Mouse (Mus musculus): ENCODE data around the gene Fam131a. TPM values are rescaled to one million over a fixed set of nuclear protein-coding genes. Genes with fewer than 3 reads are reported as not detected.

The Fam131a gene
- polyA plus RNA-seq (2012; rRNA removed): 1.0 and 1.1 TPM in 2 replicates

DNA sequence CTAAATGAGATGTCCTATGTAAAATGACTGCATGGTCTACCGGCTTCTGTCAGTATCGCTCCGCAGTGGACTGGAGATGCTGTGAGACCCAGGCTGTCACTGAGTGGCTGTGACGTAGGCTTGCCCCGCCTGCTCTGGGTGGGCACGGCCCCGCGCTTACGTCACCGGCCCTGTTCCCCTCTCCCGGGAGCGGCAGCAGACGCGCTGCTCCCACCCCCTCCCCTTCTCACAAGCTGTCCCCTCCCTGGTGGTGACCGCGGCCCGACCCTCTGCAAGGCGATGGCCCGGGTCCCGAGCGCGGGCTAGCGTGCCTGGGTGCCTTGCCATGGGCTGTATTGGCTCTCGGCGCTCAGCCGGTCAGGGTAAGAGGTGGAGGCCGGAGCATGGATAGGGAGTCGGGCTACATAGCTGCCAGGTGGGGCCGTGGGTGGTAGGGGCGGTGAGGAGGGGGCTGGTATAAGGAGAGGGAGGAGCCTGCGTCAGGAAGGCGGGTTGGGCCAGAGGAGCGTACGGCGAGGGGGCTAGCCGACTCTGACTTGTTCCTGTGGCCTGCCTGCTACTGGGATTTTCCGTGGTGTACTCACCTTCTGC is at the start of gene Fam131a:
Gene Fam131a (plus strand): TSS at position 131 of the 591 bp plus-strand sequence.

DNA sequence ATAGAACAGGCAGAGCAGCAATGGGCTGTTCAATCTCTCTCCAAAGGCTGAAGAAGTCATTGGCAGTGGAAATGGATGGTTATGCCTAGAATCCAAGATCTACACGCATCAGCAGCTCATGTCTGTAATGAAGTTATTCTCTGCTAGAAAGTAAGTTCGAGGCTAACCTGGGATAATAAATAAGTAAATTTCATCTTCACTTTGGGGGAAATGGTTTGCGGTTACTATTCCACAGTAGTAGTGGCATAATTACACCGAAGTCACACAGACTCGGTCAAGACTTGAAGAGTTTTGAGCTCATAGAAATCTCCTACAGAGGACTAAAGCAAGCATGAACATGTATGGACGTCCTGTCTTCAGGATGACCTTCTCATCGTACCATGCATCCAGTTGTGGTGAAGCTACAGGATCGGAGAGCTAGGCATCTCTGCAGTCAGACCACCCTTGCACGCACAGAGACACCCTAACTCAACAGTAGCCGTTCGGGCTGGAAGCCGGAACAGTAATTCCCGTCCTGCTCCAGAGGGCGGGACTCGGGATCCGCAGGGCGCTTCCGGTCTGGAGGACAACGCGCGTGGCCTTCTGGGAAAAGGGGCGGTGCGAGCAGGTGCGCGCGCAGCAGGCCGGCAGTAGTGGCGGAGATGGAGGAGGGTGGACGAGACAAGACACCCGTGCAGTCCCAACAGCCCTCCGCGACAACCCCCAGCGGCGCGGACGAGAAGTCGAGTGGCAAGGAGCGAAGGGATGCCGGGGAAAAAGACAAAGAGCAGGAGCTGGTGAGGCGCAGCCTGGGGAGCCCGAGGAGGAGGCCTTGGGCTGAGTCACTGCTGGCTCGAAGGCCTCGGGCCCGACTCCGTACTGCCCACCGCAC is 41.7 kb upstream of the Fam131a start, which contains the start of gene Psmd2:
Gene Psmd2 (plus strand): TSS at position 577 of the 871 bp plus-strand sequence.

DNA sequence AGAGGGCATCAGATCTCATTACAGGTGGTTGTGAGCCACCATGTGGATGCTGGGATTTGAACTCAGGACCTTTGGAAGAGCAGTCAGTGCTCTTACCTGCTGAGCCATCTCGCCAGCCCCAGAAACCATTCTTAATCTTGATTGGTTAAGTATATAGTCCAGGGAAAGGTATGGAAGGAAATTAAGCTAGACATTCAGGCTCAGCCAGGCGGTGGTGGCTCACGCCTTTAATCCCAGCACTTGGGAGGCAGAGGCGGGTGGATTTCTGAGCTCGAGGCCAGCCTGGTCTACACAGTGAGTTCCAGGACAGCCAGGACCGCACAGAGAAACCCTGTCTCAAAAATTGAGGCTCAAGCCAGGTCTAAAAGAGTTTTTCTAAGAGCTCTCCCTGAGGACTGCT is 25.0 kb upstream of the Fam131a start, which contains the start of gene Eif4g1:
Gene Eif4g1 (plus strand): TSS at position 301 of the 400 bp plus-strand sequence.

DNA sequence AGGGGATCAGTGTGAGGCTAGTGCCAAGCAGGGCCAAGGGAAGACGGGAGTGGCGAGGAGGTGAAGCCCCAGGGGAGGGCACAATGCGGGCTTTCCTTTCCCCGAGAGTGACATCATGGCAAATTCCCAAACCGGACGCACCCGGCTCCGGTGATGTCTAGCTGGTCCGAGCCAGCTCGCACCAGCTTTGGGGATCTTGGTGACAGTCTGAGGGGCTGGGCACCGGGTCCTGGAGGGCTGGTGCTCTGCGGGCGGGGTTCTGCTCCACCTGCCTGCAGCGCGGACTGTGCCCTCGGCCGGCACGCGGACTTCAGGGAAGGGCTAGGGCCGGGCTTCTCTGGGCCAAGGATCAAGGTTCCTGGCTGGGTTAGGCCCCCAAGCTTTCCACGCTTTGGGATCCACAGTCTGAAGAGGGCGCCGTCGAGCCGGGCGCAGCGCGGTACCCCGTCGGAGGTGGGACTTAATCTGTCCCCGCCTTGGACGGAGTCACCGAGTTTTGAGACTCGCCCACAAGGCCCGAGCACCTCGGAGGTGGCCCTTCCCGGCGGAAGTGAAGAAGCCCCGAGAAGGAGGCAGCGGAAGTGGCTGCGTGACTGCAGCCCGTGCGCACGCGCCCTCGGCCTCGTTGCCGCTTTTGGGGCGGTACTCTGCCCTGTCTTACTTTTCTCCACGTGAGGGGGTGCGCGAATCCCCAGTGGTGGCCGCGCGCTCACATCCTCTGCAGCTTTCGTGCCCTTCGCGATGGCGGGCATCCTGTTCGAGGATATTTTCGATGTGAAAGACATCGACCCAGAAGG is 24.3 kb downstream of the Fam131a start, which contains the start of the genes Polr2h and Clcn2:
Gene Polr2h (plus strand): TSS at position 485 of the 797 bp plus-strand sequence.
Gene Clcn2 (minus strand): TSS at position 566 of the 797 bp plus-strand sequence.

DNA sequence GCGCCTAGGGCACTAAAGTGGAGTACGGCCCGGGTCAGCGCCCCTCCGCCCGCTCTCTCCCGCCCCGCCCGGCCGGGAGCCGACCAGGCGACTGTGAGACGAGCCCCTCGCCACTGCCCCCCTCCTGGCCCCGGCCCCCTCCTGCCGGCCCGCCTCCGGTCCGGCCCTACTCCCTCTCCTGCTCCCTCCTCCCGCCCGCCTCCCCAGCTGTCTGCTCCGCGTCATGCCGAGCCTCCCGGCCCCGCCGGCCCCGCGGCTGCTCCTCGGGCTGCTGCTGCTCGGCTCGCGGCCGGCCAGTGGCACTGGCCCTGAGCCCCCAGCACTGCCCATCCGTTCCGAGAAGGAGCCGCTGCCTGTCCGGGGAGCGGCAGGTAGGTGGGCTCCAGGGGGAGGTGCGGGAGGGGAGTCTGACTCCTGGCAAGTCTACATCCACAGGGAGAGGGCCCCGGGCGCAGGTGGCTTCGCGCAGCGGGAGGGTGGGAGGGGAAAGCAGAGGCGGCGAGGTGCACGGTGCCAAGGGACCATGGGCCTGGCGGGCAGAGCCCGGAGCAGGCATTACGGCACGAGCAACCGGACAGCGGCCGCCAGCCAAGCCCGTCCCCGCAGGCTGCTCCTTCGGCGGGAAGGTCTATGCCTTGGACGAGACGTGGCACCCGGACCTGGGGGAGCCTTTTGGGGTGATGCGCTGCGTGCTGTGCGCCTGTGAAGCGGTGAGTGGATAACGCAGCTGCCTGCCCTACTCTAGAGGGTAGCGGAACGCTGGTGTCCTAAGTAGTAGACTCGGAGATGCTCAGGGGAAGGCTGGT is 40.1 kb downstream of the Fam131a start, which contains the start of gene Chrd:
Gene Chrd (plus strand): TSS at position 203 of the 806 bp plus-strand sequence.

DNA sequence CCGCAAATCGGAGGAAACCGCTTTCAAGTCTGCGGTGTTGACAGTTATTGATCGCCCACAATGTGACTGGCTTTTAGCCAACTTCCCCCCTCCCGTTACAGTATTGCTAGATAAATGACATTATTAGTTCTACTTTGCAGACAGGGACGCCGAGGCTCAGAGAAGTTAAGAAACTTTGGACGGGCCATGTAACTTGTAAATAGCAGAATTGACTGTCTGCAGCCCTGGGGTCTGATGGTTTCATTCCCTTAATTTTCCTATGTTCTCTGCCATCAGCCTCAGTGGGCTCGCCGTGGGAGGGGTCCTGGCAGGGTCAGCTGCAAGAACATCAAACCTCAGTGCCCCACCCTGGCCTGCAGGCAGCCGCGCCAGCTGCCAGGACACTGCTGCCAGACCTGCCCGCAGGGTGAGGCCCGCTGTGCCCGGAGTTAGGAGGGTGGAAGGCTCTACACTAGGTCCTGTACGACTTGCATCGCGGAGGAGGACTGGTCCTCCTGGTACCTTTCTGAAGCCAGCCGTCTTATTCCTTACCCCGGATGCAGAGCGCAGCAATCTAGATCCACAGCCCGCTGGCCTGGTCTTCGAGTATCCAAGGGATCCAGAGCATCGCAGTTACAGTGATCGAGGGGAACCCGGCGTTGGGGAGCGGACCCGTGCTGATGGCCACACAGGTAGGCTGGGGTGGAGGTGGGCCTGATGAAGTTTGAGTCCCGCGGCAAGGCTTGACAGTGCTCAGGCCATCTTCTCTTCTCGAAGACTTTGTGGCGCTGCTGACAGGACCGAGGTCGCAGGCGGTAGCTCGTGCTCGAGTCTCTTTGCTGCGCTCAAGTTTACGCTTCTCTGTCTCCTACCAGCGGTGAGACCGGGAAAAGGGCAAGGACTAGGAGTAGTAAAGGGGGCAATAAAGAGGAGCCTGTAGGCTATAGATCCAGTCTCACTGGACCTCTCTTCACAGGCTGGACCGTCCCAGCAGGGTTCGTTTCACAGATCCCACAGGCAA is 41.0 kb downstream of the Fam131a start, which contains the start of gene Thpo:
Gene Thpo (minus strand): TSS at position 781 of the 1,000 bp plus-strand sequence.

Other genes starting within 250 kb of the Fam131a start
- 23.8 and 28.6 TPM in 2 replicates for gene Eif2b5, start 194.4 kb upstream of the Fam131a start, polyA plus RNA-seq (2012; rRNA removed)
- 7.1 and 7.5 TPM in 2 replicates for gene Dvl3, start 176.3 kb upstream of the Fam131a start, polyA plus RNA-seq (2012; rRNA removed)
- gene Ap2m1, start 157.8 kb upstream of the Fam131a start, polyA plus RNA-seq (2012; rRNA removed): 241 and 297 TPM in 2 replicates
- gene Abcf3, start 144.7 kb upstream of the Fam131a start, polyA plus RNA-seq (2012; rRNA removed): 14.6 and 15.9 TPM in 2 replicates
- gene Vwa5b2, start 103.8 kb upstream of the Fam131a start, polyA plus RNA-seq (2012; rRNA removed): 0.19 and 0.21 TPM in 2 replicates
- 9.0 and 11.2 TPM in 2 replicates for gene Eef1akmt4, start 81.6 kb upstream of the Fam131a start, polyA plus RNA-seq (2012; rRNA removed)
- 0.01 TPM in 1 of 2 replicates, not detected in the other for gene Gm49333, start 81.6 kb upstream of the Fam131a start, polyA plus RNA-seq (2012; rRNA removed)
- 7.5 and 9.8 TPM in 2 replicates for gene Alg3, start 81.5 kb upstream of the Fam131a start, polyA plus RNA-seq (2012; rRNA removed)
- 0.23 and 0.29 TPM in 2 replicates for gene Camk2n2, start 72.0 kb upstream of the Fam131a start, polyA plus RNA-seq (2012; rRNA removed)
- 0.16 and 0.19 TPM in 2 replicates for gene Ece2, start 63.4 kb upstream of the Fam131a start, polyA plus RNA-seq (2012; rRNA removed)
- gene Psmd2, start 41.6 kb upstream of the Fam131a start, polyA plus RNA-seq (2012; rRNA removed): 86.8 and 102 TPM in 2 replicates
- gene Eif4g1, start 24.9 kb upstream of the Fam131a start, polyA plus RNA-seq (2012; rRNA removed): 98.6 and 104 TPM in 2 replicates
- 33.4 and 36.2 TPM in 2 replicates for gene Polr2h, start 24.4 kb downstream of the Fam131a start, polyA plus RNA-seq (2012; rRNA removed)
- 13.0 and 15.9 TPM in 2 replicates for gene Clcn2, start 24.5 kb downstream of the Fam131a start, polyA plus RNA-seq (2012; rRNA removed)
- gene Chrd, start 39.9 kb downstream of the Fam131a start, polyA plus RNA-seq (2012; rRNA removed): 0.56 and 0.70 TPM in 2 replicates
- gene Thpo, start 41.3 kb downstream of the Fam131a start, polyA plus RNA-seq (2012; rRNA removed): 1.9 and 2.4 TPM in 2 replicates